Comparison of ENCODE assay signal across 26 mouse cellular contexts in the genomic region with DNA sequence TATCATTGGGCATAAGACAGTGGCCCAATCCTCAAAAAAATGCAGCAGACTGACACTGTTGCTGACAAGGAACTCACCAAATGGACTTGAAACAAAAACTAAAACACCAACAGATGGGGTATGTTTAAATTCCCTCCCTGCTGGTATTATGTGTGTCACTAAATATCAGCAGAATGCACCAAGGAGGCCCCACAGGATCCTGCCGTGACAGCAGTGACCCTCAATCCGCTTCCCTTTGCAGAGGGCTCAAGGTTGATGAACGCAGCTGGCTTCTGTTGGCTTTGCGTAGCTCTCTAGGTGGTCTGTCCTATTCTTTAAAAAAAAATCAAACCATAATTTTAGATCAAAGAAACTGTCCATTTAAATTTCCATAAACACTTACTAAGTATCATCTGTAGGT.
A peak's percentile ranks its signal among the peaks of the same experiment; 100 is the strongest.
DNase-seq lines count a peak whose midpoint lies in the region; ATAC-seq and TF ChIP-seq lines count a peak whose summit lies in the region.
"Had no signal": no experiment of that assay in that cellular context is flagged by ENCODE, and none has a peak within 500 bp of the region (broad histone marks: within the 10 kb centered on the region; RNA-seq: fewer than 3 reads in every experiment).

No protein-coding gene starts in this region.

- peaks cover 15% of the 10 kb centered on the region; the same call in 1 of the 2 replicates for H3K4me1 ChIP-seq in forebrain, embryonic 13.5 days
- H3K4me1 ChIP-seq in forebrain, postnatal 0 days (ENCODE audit: insufficient read depth) = peaks cover 8% of the 10 kb centered on the region
- H3K4me1 ChIP-seq in midbrain, embryonic 11.5 days (ENCODE audit: control insufficient read depth, insufficient read depth, low read length) = peaks cover 4% of the 10 kb centered on the region
- peaks cover 17% of the 10 kb centered on the region for H3K4me1 ChIP-seq in midbrain, embryonic 10.5 days
- H3K4me1 ChIP-seq: intestine, embryonic 15.5 days; lung, embryonic 15.5 days; stomach, embryonic 15.5 days had no signal

- no peaks in the 10 kb centered on the region for H3K9me3 ChIP-seq in forebrain, embryonic 13.5 days (replicated peaks)
- H3K9me3 ChIP-seq in forebrain, postnatal 0 days (ENCODE audit: low read length) = no peaks in the 10 kb centered on the region
- no peaks in the 10 kb centered on the region for H3K9me3 ChIP-seq in midbrain, embryonic 11.5 days (ENCODE audit: control insufficient read depth, low read length)
- H3K9me3 ChIP-seq in midbrain, embryonic 10.5 days (replicated peaks) = no peaks in the 10 kb centered on the region
- H3K9me3 ChIP-seq: embryonic facial prominence, embryonic 15.5 days; hindbrain, embryonic 12.5 days; intestine, embryonic 15.5 days; lung, embryonic 15.5 days; neural tube, embryonic 13.5 days; stomach, embryonic 15.5 days had no signal

- no peak overlapping the region for H3K4me3 ChIP-seq in forebrain, embryonic 13.5 days
- no peak overlapping the region for H3K4me3 ChIP-seq in forebrain, postnatal 0 days (ENCODE audit: low read depth, low read length)
- no peak overlapping the region for H3K4me3 ChIP-seq in midbrain, embryonic 11.5 days (ENCODE audit: low read depth, low read length)
- no peak overlapping the region for H3K4me3 ChIP-seq in midbrain, embryonic 10.5 days
- H3K4me3 ChIP-seq: embryonic facial prominence, embryonic 15.5 days; hindbrain, embryonic 12.5 days; intestine, embryonic 15.5 days; lung, embryonic 15.5 days; neural tube, embryonic 13.5 days; stomach, embryonic 15.5 days had no signal

- no peak for TF ChIP-seq CTCF in forebrain, postnatal 0 days (IDR thresholded peaks at IDR 0.05; ENCODE audit: low read depth)

- no peaks in the 10 kb centered on the region for H3K27me3 ChIP-seq in forebrain, embryonic 13.5 days
- H3K27me3 ChIP-seq in forebrain, postnatal 0 days (ENCODE audit: insufficient read depth, low read length) = no peaks in the 10 kb centered on the region
- no peaks in the 10 kb centered on the region for H3K27me3 ChIP-seq in midbrain, embryonic 11.5 days (ENCODE audit: control insufficient read depth, insufficient read depth, low read length)
- peaks cover 4% of the 10 kb centered on the region; the same call in 1 of the 2 replicates for H3K27me3 ChIP-seq in midbrain, embryonic 10.5 days (ENCODE audit: low read depth, poor library complexity, severe bottlenecking)
- H3K27me3 ChIP-seq: embryonic facial prominence, embryonic 15.5 days; hindbrain, embryonic 12.5 days; intestine, embryonic 15.5 days; lung, embryonic 15.5 days; neural tube, embryonic 13.5 days; stomach, embryonic 15.5 days had no signal

- no peak for DNase-seq in forebrain, postnatal 0 days
- peak; percentile 84 for DNase-seq in midbrain, embryonic 11.5 days (ENCODE audit: low spot score, missing footprints)
- no peak for DNase-seq in midbrain, embryonic 10.5 days (ENCODE audit: low spot score)
- peak; percentile 26 for DNase-seq in embryo, embryonic 11 days
- peak; percentile 7 for DNase-seq in retina, postnatal 1 day
- DNase-seq in spleen, postnatal 14 days (ENCODE audit: low spot score in 2 of 2) = no peak
- DNase-seq: adrenal gland, postnatal 25 days; cerebellum, adult 18-20 months; cerebellum, postnatal 25 days; gastrocnemius, postnatal 14 days; heart, postnatal 14 days; kidney, adult 2 months; kidney, postnatal 4 days; layer of hippocampus, adult 9-11 months; liver; right cerebral cortex, postnatal 14 days had no signal

- peak; percentile 34; the same call in 1 of the 2 replicates for ATAC-seq in forebrain, embryonic 13.5 days
- ATAC-seq in forebrain, postnatal 0 days = no peak
- ATAC-seq in midbrain, embryonic 11.5 days (ENCODE audit: low FRiP score) = peak; percentile 71
- ATAC-seq: hindbrain, postnatal 0 days; intestine, embryonic 15.5 days had no signal

- no peak overlapping the region for H3K9ac ChIP-seq in forebrain, embryonic 13.5 days
- no peak overlapping the region for H3K9ac ChIP-seq in forebrain, postnatal 0 days
- no peak overlapping the region for H3K9ac ChIP-seq in midbrain, embryonic 11.5 days (ENCODE audit: low read length)
- H3K9ac ChIP-seq: embryonic facial prominence, embryonic 15.5 days; hindbrain, embryonic 12.5 days; intestine, embryonic 15.5 days; liver, embryonic 14.5 days; lung, embryonic 15.5 days; neural tube, embryonic 13.5 days; stomach, embryonic 15.5 days had no signal

- no peak overlapping the region for H3K27ac ChIP-seq in forebrain, embryonic 13.5 days
- H3K27ac ChIP-seq in forebrain, postnatal 0 days (ENCODE audit: low read depth, low read length) = no peak overlapping the region
- H3K27ac ChIP-seq in midbrain, embryonic 11.5 days (ENCODE audit: low read depth, low read length) = no peak overlapping the region
- H3K27ac ChIP-seq in midbrain, embryonic 10.5 days (replicated peaks) = no peak overlapping the region
- H3K27ac ChIP-seq: embryonic facial prominence, embryonic 15.5 days; hindbrain, embryonic 12.5 days; hindbrain, postnatal 0 days; intestine, embryonic 15.5 days; kidney, postnatal 0 days; liver, embryonic 14.5 days; lung, embryonic 15.5 days; neural tube, embryonic 13.5 days; stomach, embryonic 15.5 days had no signal

- WGBS in forebrain, embryonic 13.5 days = 37% methylated on average over 4 of the region's 4 CpGs
- WGBS in forebrain, postnatal 0 days = 48% methylated on average over 4 of the region's 4 CpGs
- WGBS in midbrain, embryonic 11.5 days = 30% methylated on average over 4 of the region's 4 CpGs
- 33% methylated on average over 4 of the region's 4 CpGs for WGBS in midbrain, embryonic 10.5 days

- H3K4me2 ChIP-seq in forebrain, embryonic 13.5 days = no peak overlapping the region
- H3K4me2 ChIP-seq in forebrain, postnatal 0 days (ENCODE audit: low read depth) = no peak overlapping the region
- H3K4me2 ChIP-seq in midbrain, embryonic 11.5 days = no peak overlapping the region
- H3K4me2 ChIP-seq: embryonic facial prominence, embryonic 15.5 days; hindbrain, embryonic 12.5 days; intestine, embryonic 15.5 days; lung, embryonic 15.5 days; neural tube, embryonic 13.5 days; stomach, embryonic 15.5 days had no signal

- no peaks in the 10 kb centered on the region for H3K36me3 ChIP-seq in forebrain, embryonic 13.5 days (ENCODE audit: poor library complexity, severe bottlenecking)
- H3K36me3 ChIP-seq in forebrain, postnatal 0 days (ENCODE audit: insufficient read depth) = no peaks in the 10 kb centered on the region
- no peaks in the 10 kb centered on the region for H3K36me3 ChIP-seq in midbrain, embryonic 11.5 days (ENCODE audit: control insufficient read depth, insufficient read depth, low read length)
- H3K36me3 ChIP-seq in midbrain, embryonic 10.5 days = no peaks in the 10 kb centered on the region
- H3K36me3 ChIP-seq: embryonic facial prominence, embryonic 15.5 days; hindbrain, embryonic 12.5 days; intestine, embryonic 15.5 days; lung, embryonic 15.5 days; neural tube, embryonic 13.5 days; stomach, embryonic 15.5 days had no signal

Comparison
In these comparisons a context has a peak if more than half of its experiments do, and no peak if none do; other contexts are left out.
1. DNase-seq: peak in midbrain, embryonic 11.5 days (single experiment), embryo, embryonic 11 days (single experiment) and retina, postnatal 1 day (single experiment); none in forebrain, postnatal 0 days (single experiment), midbrain, embryonic 10.5 days (single experiment) and spleen, postnatal 14 days (0 of 2).